Mouse (Mus musculus) right cerebral cortex, postnatal 36 days (tissue): ENCODE data around the gene Tgm6.

Experiments used
- DNase-seq, 2 experiments: peaks; one replicate each; pipeline ENCODE4 v3.0.0; 2022; ENCODE audit warnings: low spot score in 2 of 2, mixed read lengths in 1 of 2

The Tgm6 gene

DNA sequence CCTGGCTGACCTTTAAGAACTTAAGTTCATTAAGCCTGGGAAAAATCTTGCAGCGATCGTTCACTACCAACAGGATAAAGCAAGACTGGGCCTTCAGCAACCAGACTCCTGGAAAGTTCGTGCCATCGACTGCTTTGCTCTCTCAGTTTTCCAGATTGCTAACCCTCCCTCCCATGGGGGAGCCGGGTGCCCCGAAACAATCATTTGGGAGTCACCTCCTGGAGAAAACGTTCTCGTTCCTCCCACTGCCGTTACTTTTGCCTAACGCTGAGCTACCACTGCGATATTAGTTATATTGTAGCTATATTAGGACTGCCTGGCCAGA, 66.1 kb downstream of the Tgm6 start:
- no peak for DNase-seq

DNA sequence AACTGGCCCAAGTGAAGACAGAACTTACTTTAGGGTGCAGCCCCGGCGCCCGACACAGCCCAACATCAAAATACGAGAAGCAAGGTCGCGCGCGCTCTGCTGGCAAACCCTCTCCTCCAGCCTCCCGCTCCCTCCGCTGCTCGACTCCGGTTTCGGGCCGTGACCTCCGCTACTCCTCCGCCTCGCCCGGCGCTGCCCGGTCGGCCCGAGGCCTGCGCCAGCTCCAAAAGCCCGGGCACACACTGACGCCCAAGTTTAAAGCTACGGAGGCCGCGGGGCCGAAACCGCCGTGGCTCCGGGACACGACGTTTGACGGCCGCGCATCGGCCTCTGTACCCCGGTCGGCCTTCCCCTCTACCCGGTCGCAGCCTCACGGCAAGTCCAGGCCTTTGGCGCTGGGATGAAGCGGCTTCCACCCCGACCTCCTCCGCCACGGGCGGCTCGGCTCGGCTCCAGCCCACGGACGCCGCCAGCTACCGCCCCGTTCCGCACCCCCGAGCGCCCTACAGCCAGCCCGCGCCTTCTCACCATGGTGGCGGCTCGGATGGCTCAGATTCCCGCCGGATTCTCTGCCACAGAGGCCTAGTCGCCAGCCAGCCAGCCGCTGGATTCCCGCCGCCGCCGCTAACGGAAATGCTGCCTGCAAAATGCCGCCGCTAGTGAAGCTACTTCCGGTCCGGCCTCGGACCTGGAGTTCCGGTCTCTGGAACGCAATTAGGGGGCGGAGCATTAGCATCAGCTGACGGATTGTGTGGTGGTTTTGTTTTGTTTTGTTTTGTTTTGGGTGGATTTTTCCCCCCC, 66.7 kb downstream of the Tgm6 start, which contains the start of gene Snrpb:
Gene Snrpb, minus strand, starts transcription at position 698 of the 801 bp plus-strand sequence.
- peak; percentile 80 to 86 for DNase-seq

DNA sequence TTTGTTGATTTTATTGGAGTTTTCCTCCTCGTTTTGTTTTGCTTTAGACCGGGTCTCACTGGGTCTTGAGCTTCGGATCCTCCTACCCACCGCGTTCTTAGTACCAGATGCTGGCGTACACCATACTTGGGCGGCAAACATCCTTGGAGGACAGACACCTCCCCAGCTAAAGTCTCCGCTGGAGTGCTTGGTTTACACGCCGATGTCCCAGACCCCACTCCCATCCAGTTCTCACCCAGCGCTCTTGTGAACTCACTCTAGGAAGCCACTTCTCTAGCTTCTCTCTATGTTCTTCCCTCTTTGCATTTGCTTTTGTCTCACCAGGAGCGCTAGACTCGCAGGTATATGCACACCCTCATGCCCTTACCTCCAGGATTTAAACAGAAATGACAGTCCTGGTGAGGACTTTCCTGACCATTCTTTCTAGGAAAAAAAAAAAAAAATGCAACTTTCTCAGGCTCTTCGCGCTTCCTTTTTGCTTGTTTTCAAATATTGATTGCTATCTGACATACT, 67.3 kb downstream of the Tgm6 start:
- no peak for DNase-seq

DNA sequence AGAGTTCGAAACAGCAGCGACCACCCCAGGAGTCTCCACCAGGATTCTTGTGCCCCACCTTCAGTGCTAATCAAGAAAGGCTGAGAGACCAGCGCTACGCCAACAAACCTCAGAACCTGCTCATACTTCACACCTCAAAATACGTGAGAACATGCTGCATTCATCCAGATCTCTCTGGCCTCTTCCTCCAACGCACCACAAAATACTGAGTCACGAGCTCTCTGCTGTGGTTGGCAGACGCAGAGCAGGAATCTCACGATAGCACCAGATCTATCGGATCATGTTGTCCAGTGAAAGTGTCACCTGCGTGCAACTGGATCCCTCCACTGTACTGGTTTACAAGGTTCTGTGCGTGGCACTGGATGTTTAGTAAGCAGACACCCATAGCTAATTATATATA, 76.2 kb downstream of the Tgm6 start:
- DNase-seq: no peak

DNA sequence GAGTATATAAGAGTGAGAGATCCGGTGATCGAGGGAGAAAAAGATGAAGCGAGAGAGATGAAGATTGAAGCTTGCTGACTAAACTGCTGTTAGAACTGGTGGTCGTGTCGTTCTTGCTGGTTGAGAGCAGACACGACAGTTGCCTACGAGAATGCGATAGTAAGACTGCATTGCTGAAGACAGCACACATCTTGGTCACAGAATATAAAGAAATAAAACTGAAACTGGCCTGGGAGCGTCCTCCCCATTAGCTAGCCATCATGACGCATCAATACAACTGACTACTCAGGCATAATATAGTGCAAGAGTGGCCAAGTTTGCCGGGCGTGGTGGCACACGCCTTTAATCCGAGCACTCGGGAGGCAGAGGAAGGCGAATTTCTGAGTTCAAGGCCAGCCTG, 82.7 kb downstream of the Tgm6 start, which contains the start of gene Tmc2:
Gene Tmc2, plus strand, starts transcription at position 301 of the 400 bp plus-strand sequence.
- no peak for DNase-seq

DNA sequence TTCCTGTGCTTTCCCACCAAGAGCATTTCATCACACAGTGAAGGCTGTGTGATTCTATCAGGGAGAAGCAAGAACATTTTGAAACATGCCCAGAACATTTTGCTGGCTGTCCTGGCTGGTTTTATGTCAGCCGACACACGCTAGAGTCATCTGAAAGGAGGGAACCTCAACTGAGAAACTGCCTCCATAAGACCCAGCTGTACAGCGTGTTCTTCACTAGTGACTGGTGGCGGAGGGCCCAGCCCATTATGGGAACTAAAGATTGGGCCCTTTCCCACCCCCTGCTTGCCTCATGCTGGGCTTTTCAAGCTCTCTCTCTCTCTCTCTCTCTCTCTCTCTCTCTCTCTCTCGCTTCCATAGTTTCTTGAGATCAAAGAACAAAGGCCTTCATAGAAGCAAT, 88.7 kb downstream of the Tgm6 start:
- DNase-seq: no peak
